Mouse (Mus musculus) left cerebral cortex, postnatal 10 days (tissue): ENCODE results near the gene Mmp15. TPM values are rescaled to one million over a fixed set of nuclear protein-coding genes. Genes with fewer than 3 reads are reported as not detected.
A peak's percentile ranks its signal among the peaks of the same experiment; 100 is the strongest.

Experiments used
- DNase-seq, 2 experiments: peaks; one replicate each; pipeline ENCODE4 v3.0.0; 2021 to 2022; ENCODE audit warnings: low spot score in 2 of 2, mixed read lengths in 1 of 2; ENCODE audit errors: extremely low spot score in 1 of 2
- intact Hi-C: fragments of 180-260 bp; cut with DNase I; formaldehyde crosslinking; loops from one replicate; pipeline ENCODE4 v1.15.1; 2025
- total RNA-seq, 2 experiments: library from RNA; stranded (reverse); gene quantifications; 2 replicates each; pipeline ENCODE4 v1.2.3; 2021

The Mmp15 gene
- total RNA-seq, 2 experiments from 2014 or later, result 29.5 to 31.9 TPM

- no peak for DNase-seq
- intact Hi-C loops, result no loop called here
Measured at GRCm38 (mm10) chr8:95332437-95333199, 19.4 kb upstream of the Mmp15 start.

- intact Hi-C loops, result no loop called here
- DNase-seq, result no peak
Measured at GRCm38 (mm10) chr8:95335706-95336105, 16.4 kb upstream of the Mmp15 start.

GRCm38 (mm10) chr8:95336363-95336762, 15.7 kb upstream of the Mmp15 start:
- intact Hi-C loops, result no loop called here
- DNase-seq, result no peak

- no peak for DNase-seq
- intact Hi-C loops, result loop anchor here (10.0 kb wide), 1 partner anchor 373 kb away; the partner anchor contains the start of gene Setd6
Measured at GRCm38 (mm10) chr8:95341721-95342120, 10.3 kb upstream of the Mmp15 start.

- DNase-seq, result no peak
- intact Hi-C loops, result loop anchor here (5.0 to 10.0 kb wide), 2 partner anchors 103 to 370 kb away; partner anchors contain the start of gene Setd6
Measured at GRCm38 (mm10) chr8:95344668-95345067, 7.4 kb upstream of the Mmp15 start.

GRCm38 (mm10) chr8:95346643-95347545, 5.2 kb upstream of the Mmp15 start:
- DNase-seq, result peak; percentile 81 to 83
- intact Hi-C loops, result loop anchor here (5.0 to 10.0 kb wide), 2 partner anchors 100 to 368 kb away; partner anchors contain the start of gene Setd6

GRCm38 (mm10) chr8:95348356-95348755, 3.7 kb upstream of the Mmp15 start:
- intact Hi-C loops, result loop anchor here (2.0 to 10.0 kb wide), 3 partner anchors 99 to 366 kb away; partner anchors contain the start of gene Setd6
- no peak for DNase-seq

GRCm38 (mm10) chr8:95348811-95349630, 3.0 kb upstream of the Mmp15 start:
- peak; percentile 84 to 92 for DNase-seq
- intact Hi-C loops, result loop anchor here (2.0 to 10.0 kb wide), 3 partner anchors 98 to 366 kb away; partner anchors contain the start of gene Setd6

- peak in 1 of 2 experiments; percentile 57 for DNase-seq
- intact Hi-C loops, result loop anchor here (5.0 kb wide), 1 partner anchor 81 kb away; the partner anchor contains the start of gene Cfap20
Measured at GRCm38 (mm10) chr8:95351461-95351860, 607 bp upstream of the Mmp15 start.

GRCm38 (mm10) chr8:95352871-95353866, 1.1 kb downstream of the Mmp15 start:
- peak in 1 of 2 experiments; percentile 77 for DNase-seq
- intact Hi-C loops, result loop anchor here (5.0 kb wide), 1 partner anchor 79 kb away; the partner anchor contains the start of gene Cfap20

- DNase-seq, result no peak
- intact Hi-C loops, result loop anchor here (5.0 kb wide), 1 partner anchor 78 kb away; the partner anchor contains the start of gene Cfap20
Measured at GRCm38 (mm10) chr8:95354606-95355005, 2.5 kb downstream of the Mmp15 start.

GRCm38 (mm10) chr8:95358550-95359411, 6.7 kb downstream of the Mmp15 start:
- intact Hi-C loops, result no loop called here
- DNase-seq, result no peak

GRCm38 (mm10) chr8:95360181-95361015, 8.3 kb downstream of the Mmp15 start:
- intact Hi-C loops, result no loop called here
- no peak for DNase-seq

- DNase-seq, result no peak
- intact Hi-C loops, result no loop called here
Measured at GRCm38 (mm10) chr8:95361016-95361341, 8.9 kb downstream of the Mmp15 start.

- no peak for DNase-seq
- intact Hi-C loops, result no loop called here
Measured at GRCm38 (mm10) chr8:95362272-95362671, 10.2 kb downstream of the Mmp15 start.

- intact Hi-C loops, result no loop called here
- DNase-seq, result no peak
Measured at GRCm38 (mm10) chr8:95363849-95364248, 11.8 kb downstream of the Mmp15 start.
